ENCODE assay signal across 8 mouse cellular contexts in genomic region chr9:44407752-44408097, GRCm38 (mm10). TPM values are rescaled to one million over a fixed set of nuclear protein-coding genes. Genes with fewer than 3 reads are reported as not detected.
A peak's percentile ranks its signal among the peaks of the same experiment; 100 is the strongest.
DNase-seq lines count a peak whose midpoint lies in the region; ATAC-seq and TF ChIP-seq lines count a peak whose summit lies in the region.

No protein-coding gene starts in this region.

- peak overlapping the region; percentile 91 for H3K9ac ChIP-seq in embryonic facial prominence, embryonic 14.5 days (ENCODE audit: low read depth, low read length)
- peak overlapping the region; percentile 87 for H3K9ac ChIP-seq in intestine, embryonic 16.5 days (ENCODE audit: low read depth, low read length)
- peak overlapping the region; percentile 83 for H3K9ac ChIP-seq in neural tube, embryonic 14.5 days (replicated peaks; ENCODE audit: low read depth, low read length)

- no peak for TF ChIP-seq POLR2A in lung, adult 2 months (IDR thresholded peaks at IDR 0.05; ENCODE audit: borderline replicate concordance, extremely low read depth, low read depth, low read length)

- peak overlapping the region; percentile 64 for H3K4me2 ChIP-seq in embryonic facial prominence, embryonic 14.5 days (ENCODE audit: low read depth, low read length)
- H3K4me2 ChIP-seq in intestine, embryonic 16.5 days (ENCODE audit: low read depth, low read length), result peak overlapping the region; percentile 63
- peak overlapping the region; percentile 72 for H3K4me2 ChIP-seq in neural tube, embryonic 14.5 days (ENCODE audit: low read depth, low read length)

- no peaks in the 10 kb centered on the region for H3K9me3 ChIP-seq in embryonic facial prominence, embryonic 14.5 days (ENCODE audit: control insufficient read depth, low read length)
- H3K9me3 ChIP-seq in intestine, embryonic 16.5 days (ENCODE audit: control insufficient read depth, low read length), result no peaks in the 10 kb centered on the region
- no peaks in the 10 kb centered on the region for H3K9me3 ChIP-seq in neural tube, embryonic 14.5 days (ENCODE audit: control insufficient read depth, low read length)

- peak; percentile 34 for ATAC-seq in embryonic facial prominence, embryonic 14.5 days (ENCODE audit: low read depth)
- ATAC-seq in intestine, embryonic 16.5 days, result no peak
- ATAC-seq in neural tube, embryonic 14.5 days (ENCODE audit: low read depth), result no peak

- no peaks in the 10 kb centered on the region for H3K27me3 ChIP-seq in embryonic facial prominence, embryonic 14.5 days (replicated peaks; ENCODE audit: control insufficient read depth, insufficient read depth, low read length)
- no peaks in the 10 kb centered on the region for H3K27me3 ChIP-seq in intestine, embryonic 16.5 days (replicated peaks; ENCODE audit: control insufficient read depth, insufficient read depth, low read length)
- H3K27me3 ChIP-seq in neural tube, embryonic 14.5 days (ENCODE audit: control insufficient read depth, insufficient read depth, low read length), result no peaks in the 10 kb centered on the region

- H3K36me3 ChIP-seq in embryonic facial prominence, embryonic 14.5 days (ENCODE audit: control insufficient read depth, insufficient read depth, low read length), result peaks cover 68% of the 10 kb centered on the region
- H3K36me3 ChIP-seq in intestine, embryonic 16.5 days (ENCODE audit: control insufficient read depth, insufficient read depth, low read length), result peaks cover 18% of the 10 kb centered on the region
- H3K36me3 ChIP-seq in neural tube, embryonic 14.5 days (ENCODE audit: control insufficient read depth, insufficient read depth, low read length), result peaks cover 55% of the 10 kb centered on the region

- H3K27ac ChIP-seq in embryonic facial prominence, embryonic 14.5 days (replicated peaks; ENCODE audit: low read depth, low read length), result peak overlapping the region; percentile 97
- peak overlapping the region; percentile 96 for H3K27ac ChIP-seq in intestine, embryonic 16.5 days (ENCODE audit: low read length)
- H3K27ac ChIP-seq in neural tube, embryonic 14.5 days (ENCODE audit: low read depth, low read length), result peak overlapping the region; percentile 95

- TF ChIP-seq CTCF in lung, adult 2 months (IDR thresholded peaks at IDR 0.05; ENCODE audit: insufficient read depth, low read length), result no peak

- DNase-seq in lung, adult 2 months, result no peak
- no peak for DNase-seq in lung, postnatal 4 days
- DNase-seq in embryonic facial prominence, embryonic 14.5 days (ENCODE audit: low spot score), result no peak
- DNase-seq in cerebellum, adult 11-12 months, result no peak
- no peak for DNase-seq in T-cell, adult 2 months (ENCODE audit: low spot score)
- no peak for DNase-seq in lung, postnatal 14 days

- peak overlapping the region; percentile 95 for H3K4me3 ChIP-seq in lung, adult 2 months (replicated peaks; ENCODE audit: extremely low read depth, low read depth, low read length)
- peak overlapping the region; percentile 73 for H3K4me3 ChIP-seq in embryonic facial prominence, embryonic 14.5 days (ENCODE audit: low read depth, low read length)
- peak overlapping the region; percentile 76 for H3K4me3 ChIP-seq in intestine, embryonic 16.5 days (ENCODE audit: low read length)
- peak overlapping the region; percentile 77 for H3K4me3 ChIP-seq in neural tube, embryonic 14.5 days (ENCODE audit: low read depth, low read length)

- peaks cover 2% of the 10 kb centered on the region; the same call in 1 of the 2 replicates for H3K4me1 ChIP-seq in lung, adult 2 months (ENCODE audit: control insufficient read depth, insufficient read depth, low read length)
- H3K4me1 ChIP-seq in embryonic facial prominence, embryonic 14.5 days (ENCODE audit: control insufficient read depth, insufficient read depth, low read length), result 0 out of 2 replicates have a peak, but pooled peaks cover 6% of the 10 kb centered on the region
- H3K4me1 ChIP-seq in intestine, embryonic 16.5 days (ENCODE audit: control insufficient read depth, insufficient read depth, low read length), result peaks cover 9% of the 10 kb centered on the region; the same call in 1 of the 2 replicates
- H3K4me1 ChIP-seq in neural tube, embryonic 14.5 days (ENCODE audit: control insufficient read depth, insufficient read depth, low read length), result peaks cover 13% of the 10 kb centered on the region; the same call in 1 of the 2 replicates

- WGBS in lung, adult 2 months, result under 1% methylated on average over 24 of the region's 24 CpGs
- WGBS in embryonic facial prominence, embryonic 14.5 days, result under 1% methylated on average over 22 of the region's 24 CpGs
- WGBS in intestine, embryonic 16.5 days, result 0% methylated on average over 24 of the region's 24 CpGs
- under 1% methylated on average over 22 of the region's 24 CpGs for WGBS in neural tube, embryonic 14.5 days

RNA-seq across cellular contexts. Expression of gene Trappc4, which starts 0.3 kb away (rescaled TPM):
- 42.2 and 43.8 TPM in 2 replicates for polyA plus RNA-seq in lung, adult 2 months (2012; rRNA removed)
- polyA plus RNA-seq in embryonic facial prominence, embryonic 14.5 days (2014; fragmentation: Nextera tagmentation; extraction: Ambion mirVana), result 130 and 133 TPM in 2 replicates
- polyA plus RNA-seq in intestine, embryonic 16.5 days (2015; fragmentation: Nextera tagmentation; extraction: Ambion mirVana), result 110 and 122 TPM in 2 replicates
- polyA plus RNA-seq in neural tube, embryonic 14.5 days (2014; fragmentation: Nextera tagmentation; extraction: Ambion mirVana), result 305 and 308 TPM in 2 replicates

RNA-seq across cellular contexts. Expression of gene Rps25, which starts 0.8 kb away (rescaled TPM):
- polyA plus RNA-seq in lung, adult 2 months (2012; rRNA removed), result 117 and 226 TPM in 2 replicates
- 2,445 and 2,627 TPM in 2 replicates for polyA plus RNA-seq in embryonic facial prominence, embryonic 14.5 days (2014; fragmentation: Nextera tagmentation; extraction: Ambion mirVana)
- polyA plus RNA-seq in intestine, embryonic 16.5 days (2015; fragmentation: Nextera tagmentation; extraction: Ambion mirVana), result 1,622 and 1,645 TPM in 2 replicates
- 1,180 and 1,219 TPM in 2 replicates for polyA plus RNA-seq in neural tube, embryonic 14.5 days (2014; fragmentation: Nextera tagmentation; extraction: Ambion mirVana)

RNA-seq across cellular contexts. Expression of gene Ccdc84, which starts 10.6 kb away (rescaled TPM):
- 16.4 and 23.0 TPM in 2 replicates for polyA plus RNA-seq in lung, adult 2 months (2012; rRNA removed)
- 19.4 and 23.6 TPM in 2 replicates for polyA plus RNA-seq in embryonic facial prominence, embryonic 14.5 days (2014; fragmentation: Nextera tagmentation; extraction: Ambion mirVana)
- 23.3 and 25.9 TPM in 2 replicates for polyA plus RNA-seq in intestine, embryonic 16.5 days (2015; fragmentation: Nextera tagmentation; extraction: Ambion mirVana)
- 31.1 and 34.5 TPM in 2 replicates for polyA plus RNA-seq in neural tube, embryonic 14.5 days (2014; fragmentation: Nextera tagmentation; extraction: Ambion mirVana)

RNA-seq across cellular contexts. Expression of gene Slc37a4, which starts 11.1 kb away (rescaled TPM):
- 20.7 and 29.8 TPM in 2 replicates for polyA plus RNA-seq in lung, adult 2 months (2012; rRNA removed)
- polyA plus RNA-seq in embryonic facial prominence, embryonic 14.5 days (2014; fragmentation: Nextera tagmentation; extraction: Ambion mirVana), result 19.0 and 20.1 TPM in 2 replicates
- polyA plus RNA-seq in intestine, embryonic 16.5 days (2015; fragmentation: Nextera tagmentation; extraction: Ambion mirVana), result 87.2 and 101 TPM in 2 replicates
- polyA plus RNA-seq in neural tube, embryonic 14.5 days (2014; fragmentation: Nextera tagmentation; extraction: Ambion mirVana), result 70.9 and 78.8 TPM in 2 replicates

RNA-seq across cellular contexts. Expression of gene Hyou1, which starts 28.4 kb away (rescaled TPM):
- 43.2 and 49.6 TPM in 2 replicates for polyA plus RNA-seq in lung, adult 2 months (2012; rRNA removed)
- polyA plus RNA-seq in embryonic facial prominence, embryonic 14.5 days (2014; fragmentation: Nextera tagmentation; extraction: Ambion mirVana), result 29.6 and 30.0 TPM in 2 replicates
- 36.5 and 41.2 TPM in 2 replicates for polyA plus RNA-seq in intestine, embryonic 16.5 days (2015; fragmentation: Nextera tagmentation; extraction: Ambion mirVana)
- 20.7 and 27.0 TPM in 2 replicates for polyA plus RNA-seq in neural tube, embryonic 14.5 days (2014; fragmentation: Nextera tagmentation; extraction: Ambion mirVana)
